Mouse (Mus musculus) heart, postnatal 36 days (tissue): ENCODE measurements around the gene Ddx31. TPM values are rescaled to one million over a fixed set of nuclear protein-coding genes. Genes with fewer than 3 reads are reported as not detected.

Source experiments
- DNase-seq, 2 experiments: peaks; one replicate each; pipeline ENCODE4 v3.0.0; 2021 to 2022
- intact Hi-C: fragments of 180-260 bp; cut with DNase I; formaldehyde crosslinking; loops from one replicate; pipeline ENCODE4 v1.15.1; 2025
- total RNA-seq, 2 experiments: library from RNA; stranded (reverse); gene quantifications; 2 replicates each; pipeline ENCODE4 v1.2.3; 2021

The Ddx31 gene
- total RNA-seq, 2 experiments from 2014 or later: 3.3 to 4.1 TPM

- no peak for DNase-seq
- intact Hi-C loops: no loop called here
Observed at GRCm38 (mm10) chr2:28909818-28910710, 69.9 kb downstream of the Ddx31 start.

- no peak for DNase-seq
- intact Hi-C loops: no loop called here
Observed at GRCm38 (mm10) chr2:28910877-28911276, 70.7 kb downstream of the Ddx31 start.

DNA sequence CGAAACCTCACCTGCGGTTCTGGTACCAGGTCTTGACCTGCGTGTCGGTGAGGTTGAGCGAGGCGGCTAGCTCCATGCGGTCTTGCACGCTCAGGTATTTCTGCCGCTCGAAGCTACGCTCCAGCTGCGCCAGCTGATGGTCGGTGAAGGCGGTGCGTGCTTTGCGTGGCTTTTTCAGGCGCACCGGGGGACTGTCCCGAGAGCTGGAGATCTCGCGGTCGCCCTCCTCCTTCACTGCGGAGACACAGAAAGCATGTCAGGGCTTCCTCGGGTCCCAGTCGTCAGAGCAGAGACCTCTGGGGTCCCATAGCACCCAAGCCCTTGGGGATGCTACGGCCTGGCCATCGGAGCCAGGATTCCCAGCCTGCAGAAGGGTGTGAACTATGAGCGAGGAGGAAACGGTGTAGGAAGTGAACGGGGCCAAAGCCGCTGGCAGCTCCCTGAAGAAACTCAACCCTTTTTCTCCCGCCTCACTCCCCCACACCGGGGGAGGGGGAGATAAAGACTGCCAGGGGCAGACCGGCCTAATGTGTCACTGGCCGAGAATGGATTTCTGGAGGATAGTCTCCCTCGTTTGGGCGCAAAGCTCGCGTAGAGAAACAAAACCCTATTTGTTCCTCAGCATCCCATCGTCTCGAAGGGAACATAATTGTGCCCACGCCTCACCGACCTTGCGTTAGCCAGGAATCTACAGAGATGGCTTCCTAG is 71.3 kb downstream of the Ddx31 start:
- DNase-seq: no peak
- intact Hi-C loops: no loop called here

- intact Hi-C loops: no loop called here
- DNase-seq: no peak
Observed at GRCm38 (mm10) chr2:28912039-28912700, 72.0 kb downstream of the Ddx31 start.

DNA sequence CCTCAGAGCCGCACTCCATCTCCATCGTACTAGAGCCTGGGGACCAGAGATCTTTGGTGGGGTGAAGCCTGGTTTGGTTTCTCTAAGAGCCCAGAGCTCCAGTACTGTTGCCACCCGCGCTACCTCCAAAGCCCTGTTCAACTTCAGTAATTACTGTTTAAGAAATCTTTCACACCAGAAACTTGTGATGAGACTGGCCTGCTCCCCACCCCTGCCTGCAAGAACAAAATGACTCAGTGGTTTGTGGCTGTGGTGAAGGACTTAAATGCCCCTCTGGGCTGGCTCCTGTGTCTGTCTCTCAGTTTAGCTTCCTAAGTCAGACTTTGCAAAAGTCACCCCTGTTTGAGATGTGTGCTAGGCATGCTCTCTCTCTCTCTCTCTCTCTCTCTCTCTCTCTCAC is 72.8 kb downstream of the Ddx31 start:
- no peak for DNase-seq

GRCm38 (mm10) chr2:28914121-28914520 is 73.9 kb downstream of the Ddx31 start:
- intact Hi-C loops: no loop called here
- DNase-seq: no peak

More for the DNA sequence above, 72.8 kb downstream of the Ddx31 start:
- intact Hi-C loops: no loop called here

DNA sequence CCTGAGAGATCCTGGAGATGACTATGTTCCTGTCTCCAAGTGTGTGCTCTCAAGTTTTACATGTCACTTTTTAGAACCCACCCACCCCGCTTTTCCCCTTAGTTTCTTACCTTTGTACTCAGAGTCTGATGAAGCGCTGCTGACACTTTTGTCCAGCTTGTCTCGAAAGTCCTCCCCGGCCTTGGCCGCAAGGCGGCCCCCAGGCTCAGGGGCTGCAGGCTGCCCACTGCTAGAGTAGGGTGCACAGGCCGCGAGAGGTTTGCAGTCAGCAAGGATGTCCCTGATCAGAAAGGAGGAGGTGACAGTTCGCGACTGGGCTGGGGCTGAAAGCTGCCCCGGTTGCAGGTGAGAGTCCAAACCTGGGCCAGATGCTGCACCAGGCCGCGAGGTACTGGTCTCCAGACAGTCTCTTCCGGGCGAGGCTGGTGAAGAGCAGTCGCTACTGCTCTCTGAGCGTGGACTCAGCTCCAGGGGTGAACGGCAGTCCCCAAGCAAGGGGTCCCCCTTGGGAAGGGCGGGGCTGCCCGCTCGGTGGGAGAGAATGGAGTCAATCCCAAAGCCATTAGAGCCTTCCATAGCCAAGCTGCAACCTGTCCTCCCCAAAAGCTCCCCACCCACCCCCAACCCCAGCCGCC is 75.0 kb downstream of the Ddx31 start:
- no peak for DNase-seq
- intact Hi-C loops: loop anchor here (5.0 kb wide), 1 partner anchor 158 kb away; no protein-coding TSS in a partner anchor

DNA sequence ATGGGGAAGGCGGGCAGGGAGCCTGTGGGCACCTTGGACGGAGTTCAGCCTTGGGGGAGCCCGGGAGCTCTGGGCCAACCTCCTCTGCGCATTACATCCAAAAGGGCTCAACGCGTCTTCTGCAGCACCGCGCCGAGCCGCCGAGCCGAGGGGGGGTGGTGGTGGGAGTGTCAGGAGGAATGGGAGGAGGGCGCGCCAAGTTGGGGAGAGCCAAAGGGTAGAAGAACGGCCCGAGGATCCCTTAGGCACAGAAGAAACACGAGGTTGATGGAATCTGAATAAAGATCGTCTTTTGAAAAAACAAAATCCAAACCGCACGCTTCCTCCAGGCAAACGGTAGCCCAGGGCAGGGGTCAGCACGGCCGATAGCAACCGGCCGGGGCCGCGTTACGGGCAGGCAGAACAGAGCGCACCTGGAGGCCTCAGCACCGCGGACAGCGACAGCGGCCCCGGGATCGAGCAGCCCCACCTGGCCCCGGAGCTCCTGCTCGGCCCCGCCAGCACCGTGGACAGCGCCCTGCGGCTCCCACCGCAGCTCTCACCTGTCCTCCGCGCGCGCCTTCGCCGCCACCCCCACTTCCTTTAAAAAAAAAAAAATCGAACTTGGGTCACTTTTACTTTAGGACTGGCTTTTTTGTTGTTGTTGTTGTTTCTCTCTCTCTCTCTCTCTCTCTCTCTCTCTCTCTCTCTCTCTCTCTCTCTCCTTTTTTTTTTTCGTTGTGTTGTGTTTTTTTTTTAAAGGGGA is 75.7 kb downstream of the Ddx31 start:
- intact Hi-C loops: loop anchor here (5.0 kb wide), 1 partner anchor 159 kb away; no protein-coding TSS in a partner anchor
- peak; percentile 58 to 60 for DNase-seq

DNA sequence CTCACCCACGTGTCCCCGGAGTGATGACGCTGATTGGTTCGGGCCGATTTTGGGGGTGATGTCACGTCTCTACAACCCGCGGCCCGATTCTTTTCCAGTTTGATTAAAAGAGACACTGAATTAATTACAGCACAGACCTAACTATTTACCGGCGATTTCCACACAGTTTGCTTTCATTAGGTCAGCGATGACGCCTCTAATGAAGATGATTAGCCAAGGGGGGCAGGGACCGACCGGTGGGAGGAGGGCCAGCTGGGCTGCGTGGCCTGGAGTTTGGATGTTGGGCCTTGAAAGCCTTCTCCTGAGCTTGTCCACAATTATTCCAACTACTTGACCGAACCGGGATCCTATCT is 76.3 kb downstream of the Ddx31 start, which contains the start of gene Barhl1:
Barhl1 (minus strand) TSS at position 156 of the 353 bp plus-strand sequence.
- intact Hi-C loops: loop anchor here (5.0 kb wide), 1 partner anchor 159 kb away; no protein-coding TSS in a partner anchor

DNA sequence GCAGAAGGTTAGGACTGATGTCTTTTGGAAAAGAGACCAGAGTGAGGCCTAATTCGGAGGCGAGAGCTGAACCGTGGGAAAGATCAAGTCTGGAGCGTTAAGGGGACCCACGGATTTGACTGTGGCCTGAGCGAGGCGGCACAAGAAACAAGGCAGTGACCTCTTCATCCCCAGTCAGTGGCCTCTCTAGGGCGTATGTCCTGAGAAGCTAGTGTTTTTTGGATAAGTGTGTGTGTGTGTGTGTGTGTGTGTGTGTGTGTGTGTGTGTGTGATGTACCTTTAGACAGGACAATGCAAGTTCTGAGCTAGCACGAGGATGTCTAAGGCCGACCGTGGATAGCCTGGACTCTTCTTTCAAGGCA is 76.9 kb downstream of the Ddx31 start:
- intact Hi-C loops: loop anchor here (5.0 kb wide), 1 partner anchor 160 kb away; no protein-coding TSS in a partner anchor
- DNase-seq: no peak

More for the DNA sequence above, 76.3 kb downstream of the Ddx31 start, which contains the start of gene Barhl1:
- no peak for DNase-seq

DNA sequence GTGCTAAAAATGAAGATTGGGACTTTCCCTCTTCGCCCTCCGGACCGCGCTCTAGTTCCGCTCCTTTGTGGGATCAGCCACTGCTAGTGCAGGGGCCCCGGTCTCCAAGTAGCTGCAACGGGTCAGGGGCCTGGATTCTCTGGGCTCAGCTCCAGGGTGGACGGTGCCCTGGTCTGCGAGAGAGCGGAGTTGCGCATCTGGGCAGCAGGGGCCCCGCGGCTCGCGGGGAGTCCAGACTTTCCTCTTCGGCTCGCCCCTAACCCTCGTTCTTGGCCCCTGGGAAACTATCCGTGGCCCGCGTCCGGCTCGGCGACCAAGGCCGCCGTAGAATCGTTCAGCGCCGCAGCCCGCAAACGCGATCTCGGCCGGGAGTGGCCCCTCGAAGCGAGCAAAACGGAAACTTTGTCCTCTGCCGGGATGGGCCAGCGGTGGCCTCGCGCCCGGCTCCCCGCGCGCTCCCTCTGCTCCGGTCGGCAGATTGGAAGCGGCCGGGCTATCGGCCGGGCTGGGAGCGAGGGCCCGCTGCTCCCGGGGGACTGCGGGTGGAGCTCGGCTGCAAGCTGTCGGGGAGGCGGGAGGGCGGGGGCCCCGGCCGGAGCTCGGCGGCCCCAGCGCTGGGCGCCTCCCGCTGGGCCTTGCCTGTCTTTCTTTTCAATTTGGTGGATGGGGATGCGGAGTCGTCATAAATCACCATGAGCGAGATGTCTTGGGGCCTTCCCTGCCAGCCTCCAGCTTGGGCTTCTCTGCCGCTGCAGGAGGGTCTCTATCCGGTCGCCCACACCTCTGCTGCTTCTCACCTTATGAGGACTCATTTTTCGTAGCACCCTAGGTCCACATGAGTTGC is 77.5 kb downstream of the Ddx31 start:
- DNase-seq: peak; percentile 16 to 38
- intact Hi-C loops: loop anchor here (5.0 kb wide), 1 partner anchor 160 kb away; no protein-coding TSS in a partner anchor

GRCm38 (mm10) chr2:28919001-28919400 is 78.8 kb downstream of the Ddx31 start:
- intact Hi-C loops: loop anchor here (5.0 kb wide), 1 partner anchor 162 kb away; no protein-coding TSS in a partner anchor
- DNase-seq: no peak

DNA sequence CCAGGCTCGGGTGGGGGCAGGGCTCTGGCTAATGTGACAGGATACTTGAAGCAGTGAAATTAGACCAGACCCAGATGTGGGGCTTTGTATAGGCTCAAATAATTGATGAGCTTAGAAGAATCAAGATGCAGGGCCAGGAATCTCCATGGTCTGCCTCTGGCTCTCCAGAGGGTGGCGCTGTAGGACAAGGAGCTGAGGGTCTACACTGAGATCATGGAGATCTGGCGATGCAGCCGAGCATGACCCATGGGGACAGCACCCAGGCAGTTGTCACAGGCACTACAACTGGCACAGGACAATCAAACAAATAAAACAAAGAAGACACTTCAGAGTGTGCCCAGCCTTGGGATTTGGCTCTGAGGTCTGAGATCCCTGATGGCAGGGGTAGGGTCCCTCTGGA is 83.7 kb downstream of the Ddx31 start:
- DNase-seq: peak; percentile 45 to 67
- intact Hi-C loops: loop anchor here (1.0 to 10.0 kb wide), 3 partner anchors 52 to 681 kb away; no protein-coding TSS in a partner anchor

DNA sequence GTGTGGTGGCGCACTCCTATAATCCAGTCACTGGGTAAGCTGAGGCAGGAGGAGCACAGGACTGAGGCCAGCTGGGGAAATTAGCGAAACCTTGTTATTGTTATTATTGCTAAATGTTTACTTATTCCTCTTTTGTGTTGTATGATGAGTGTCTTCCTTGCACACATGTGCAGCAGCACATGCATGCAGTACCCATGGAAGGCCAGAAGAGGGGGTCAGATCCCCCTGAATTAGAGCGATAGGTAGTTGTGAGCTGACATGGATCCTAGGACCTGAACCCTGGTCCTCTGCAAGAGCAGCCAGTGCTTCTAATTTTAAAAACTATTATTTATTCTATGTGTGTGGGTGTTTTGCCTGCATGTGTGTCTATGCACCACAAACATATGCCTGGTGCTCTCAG is 90.4 kb downstream of the Ddx31 start:
- no peak for DNase-seq
- intact Hi-C loops: no loop called here

- intact Hi-C loops: no loop called here
- DNase-seq: no peak
Observed at GRCm38 (mm10) chr2:28938997-28939396, 98.8 kb downstream of the Ddx31 start.

DNA sequence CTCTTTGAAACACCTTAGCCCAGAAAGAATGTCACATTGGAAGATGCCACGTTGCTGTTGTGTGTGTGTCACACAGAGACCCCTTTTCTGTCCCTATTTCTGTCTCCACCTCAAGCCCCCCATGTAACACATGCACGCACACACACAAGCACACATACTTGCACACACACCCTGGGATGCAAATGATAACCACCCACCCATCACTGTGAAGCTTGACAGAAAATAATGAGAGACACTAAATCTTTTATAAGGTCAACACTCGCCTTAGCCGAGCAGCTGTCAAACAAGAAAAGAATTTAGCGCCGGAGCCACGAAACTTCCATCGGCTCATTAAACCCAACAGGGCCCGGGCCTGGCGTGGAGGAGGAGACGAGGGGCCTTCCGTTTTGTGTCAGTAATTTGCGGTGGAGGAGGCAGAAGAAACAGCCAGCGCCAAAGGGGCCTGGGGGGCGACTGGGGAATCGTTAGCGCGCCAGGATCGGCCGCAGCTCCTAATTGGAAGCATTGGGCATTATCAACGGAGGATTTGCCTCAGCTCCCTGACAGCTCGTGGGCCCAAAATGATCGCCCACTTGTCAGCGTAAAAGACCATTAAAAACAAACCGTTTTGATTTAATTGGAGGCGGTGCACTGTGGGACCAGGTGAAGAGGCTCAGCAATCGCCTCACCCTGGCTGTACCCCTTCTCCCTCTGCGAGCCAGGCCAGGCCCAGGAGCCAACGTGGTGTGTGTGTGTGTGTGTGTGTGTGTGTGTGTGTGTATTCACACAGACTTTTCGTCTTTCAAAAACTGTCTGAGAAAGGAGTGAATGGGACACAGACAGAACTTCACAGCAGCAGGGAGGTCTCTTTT is 103.7 kb downstream of the Ddx31 start:
- no peak for DNase-seq
- intact Hi-C loops: no loop called here

GRCm38 (mm10) chr2:28945388-28945787 is 105.2 kb downstream of the Ddx31 start:
- intact Hi-C loops: no loop called here
- no peak for DNase-seq

GRCm38 (mm10) chr2:28946312-28946711 is 106.1 kb downstream of the Ddx31 start:
- no peak for DNase-seq
- intact Hi-C loops: no loop called here
